ENCODE assay signal across 8 mouse cellular contexts in the genomic region with DNA sequence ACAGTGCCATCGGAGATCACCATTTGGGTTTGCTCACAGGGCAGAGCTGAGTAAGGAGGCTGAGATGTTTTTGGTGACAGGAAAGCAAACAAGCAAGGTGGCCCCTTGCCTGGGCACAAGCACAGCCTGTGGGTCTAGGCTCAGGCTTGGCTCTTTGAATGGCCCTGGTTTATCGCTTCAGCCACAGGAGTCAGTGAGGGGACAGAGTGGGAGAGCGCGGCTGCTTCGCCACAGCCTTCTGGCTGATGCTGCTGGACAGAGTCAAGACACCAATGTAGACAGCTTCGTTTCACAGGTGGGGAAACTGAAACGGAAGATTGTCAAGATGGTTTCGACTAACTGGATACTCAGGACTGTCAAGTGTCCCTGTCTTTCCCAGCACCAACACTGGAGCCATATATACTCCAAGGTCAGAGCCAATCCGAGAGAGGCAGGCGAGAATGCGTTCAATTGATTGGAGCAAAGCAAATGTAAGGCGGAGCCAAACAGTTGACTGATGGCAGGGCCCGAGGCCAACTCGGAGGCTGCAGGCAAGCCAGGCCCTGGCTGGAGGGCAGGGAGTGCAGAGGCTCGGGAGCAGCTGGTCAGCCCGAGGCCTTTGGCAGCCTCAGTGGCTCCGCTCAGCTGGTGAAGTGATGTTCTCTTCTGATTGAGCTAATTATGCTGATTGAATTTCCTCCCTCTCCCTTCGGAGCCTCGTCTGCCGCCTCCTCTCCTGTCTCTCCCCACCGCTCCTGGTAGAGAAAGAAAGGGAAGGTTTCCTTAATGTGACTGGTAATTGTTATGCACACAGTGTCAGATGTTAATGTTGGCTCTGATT.
DNase-seq lines count a peak whose midpoint lies in the region; ATAC-seq and TF ChIP-seq lines count a peak whose summit lies in the region.

No protein-coding gene starts in this region.

- 15% methylated on average over 21 of the region's 21 CpGs for WGBS in hindbrain, embryonic 15.5 days
- WGBS in midbrain, postnatal 0 days: 16% methylated on average over 21 of the region's 21 CpGs

- TF ChIP-seq CTCF in midbrain, postnatal 0 days (IDR thresholded peaks at IDR 0.05): no peak

- H3K4me2 ChIP-seq in hindbrain, embryonic 15.5 days: peak overlapping the region; percentile 53
- H3K4me2 ChIP-seq in midbrain, postnatal 0 days (ENCODE audit: low read depth, low read length, poor library complexity, severe bottlenecking): peak overlapping the region; percentile 18; the same call in 1 of the 2 replicates

- H3K9me3 ChIP-seq in hindbrain, embryonic 15.5 days: no peaks in the 10 kb centered on the region
- no peaks in the 10 kb centered on the region for H3K9me3 ChIP-seq in midbrain, postnatal 0 days (ENCODE audit: low read length)

- peak; percentile 42 for DNase-seq in adrenal gland, adult 8-10 months
- peak; percentile 49 for DNase-seq in cerebellum, adult 9-11 months
- peak; percentile 56 to 81 for DNase-seq in frontal cortex, adult 2 months (ENCODE audit: extremely low spot score in 1 of 2, low spot score in 1 of 2)
- peak; percentile 52 for DNase-seq in left cerebral cortex, adult 11 months (ENCODE audit: low spot score)
- DNase-seq in midbrain, postnatal 0 days (ENCODE audit: low spot score): peak; percentile 95
- no peak for DNase-seq in spleen, postnatal 14 days (ENCODE audit: low spot score in 2 of 2)
- no peak for DNase-seq in adipocyte (ENCODE audit: low spot score)

- H3K4me3 ChIP-seq in hindbrain, embryonic 15.5 days: peak overlapping the region; percentile 20; the same call in 1 of the 2 replicates
- no peak overlapping the region for H3K4me3 ChIP-seq in midbrain, postnatal 0 days (ENCODE audit: low read depth, low read length)

- H3K4me1 ChIP-seq in hindbrain, embryonic 15.5 days (replicated peaks): peaks cover 13% of the 10 kb centered on the region
- peaks cover 5% of the 10 kb centered on the region; the same call in 1 of the 2 replicates for H3K4me1 ChIP-seq in midbrain, postnatal 0 days (ENCODE audit: insufficient read depth, low read length)

- no peak overlapping the region for H3K9ac ChIP-seq in hindbrain, embryonic 15.5 days
- 0 out of 2 replicates have a peak overlapping the region, but pooled peaks have one; percentile 29 for H3K9ac ChIP-seq in midbrain, postnatal 0 days (replicated peaks; ENCODE audit: low read length, poor library complexity, severe bottlenecking)

- peaks cover 3% of the 10 kb centered on the region; the same call in 1 of the 2 replicates for H3K27me3 ChIP-seq in hindbrain, embryonic 15.5 days
- H3K27me3 ChIP-seq in midbrain, postnatal 0 days (ENCODE audit: insufficient read depth, low read length): no peaks in the 10 kb centered on the region; the same call in 1 of the 2 replicates

- H3K36me3 ChIP-seq in hindbrain, embryonic 15.5 days: no peaks in the 10 kb centered on the region
- H3K36me3 ChIP-seq in midbrain, postnatal 0 days (ENCODE audit: insufficient read depth, low read length): no peaks in the 10 kb centered on the region

- peak overlapping the region; percentile 47; the same call in 1 of the 2 replicates for H3K27ac ChIP-seq in hindbrain, embryonic 15.5 days (replicated peaks)
- H3K27ac ChIP-seq in midbrain, postnatal 0 days (ENCODE audit: low read depth, low read length): no peak overlapping the region

- peak; percentile 90 for ATAC-seq in hindbrain, embryonic 15.5 days (ENCODE audit: low FRiP score, low read depth)
- peak; percentile 88 for ATAC-seq in midbrain, postnatal 0 days (ENCODE audit: low FRiP score)

Comparison
In these comparisons a context has a peak if more than half of its experiments do, and no peak if none do; other contexts are left out.
1. DNase-seq: peak in adrenal gland, adult 8-10 months (single experiment), cerebellum, adult 9-11 months (single experiment), frontal cortex, adult 2 months (2 of 2), left cerebral cortex, adult 11 months (single experiment) and midbrain, postnatal 0 days (single experiment); none in spleen, postnatal 14 days (0 of 2) and adipocyte (single experiment).